Mouse (Mus musculus) natural killer cell, adult 2 months (primary cell): Measurements from ENCODE around the gene Hoxa9.
A peak's percentile ranks its signal among the peaks of the same experiment; 100 is the strongest.

ENCODE experiments used
- DNase-seq, 2 experiments: peaks; one replicate each; pipeline ENCODE4 v3.0.0; 2022; ENCODE audit warnings: low spot score in 2 of 2

Gene Hoxa9

GRCm38 (mm10) chr6:52216691-52217458, 14.0 kb downstream of the Hoxa9 start:
- DNase-seq, result no peak

- DNase-seq, result no peak
These were observed 14.9 kb downstream of the Hoxa9 start for GRCm38 (mm10) chr6:52215771-52216535.

- DNase-seq, result no peak
These were observed 15.8 kb downstream of the Hoxa9 start for GRCm38 (mm10) chr6:52215070-52215469.

DNA sequence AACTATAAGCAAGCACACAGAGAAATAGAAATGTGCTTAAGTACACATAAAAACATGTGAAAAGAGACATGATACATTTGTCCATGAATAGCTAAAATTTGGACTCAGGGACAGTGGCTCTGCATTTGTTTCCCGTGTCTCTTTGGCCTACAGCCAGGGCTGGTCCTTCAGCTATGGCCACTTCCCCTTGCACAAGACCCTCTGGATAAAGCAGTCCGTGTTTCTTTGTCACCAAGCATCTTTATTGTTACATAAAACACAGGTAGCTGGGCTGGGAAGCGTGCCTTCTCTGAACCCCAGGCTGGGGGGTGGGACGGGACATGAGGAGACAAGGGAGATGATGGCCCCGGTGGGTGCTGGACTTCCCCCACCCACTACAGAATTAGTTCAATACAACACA, 16.6 kb downstream of the Hoxa9 start:
- DNase-seq, result no peak

DNA sequence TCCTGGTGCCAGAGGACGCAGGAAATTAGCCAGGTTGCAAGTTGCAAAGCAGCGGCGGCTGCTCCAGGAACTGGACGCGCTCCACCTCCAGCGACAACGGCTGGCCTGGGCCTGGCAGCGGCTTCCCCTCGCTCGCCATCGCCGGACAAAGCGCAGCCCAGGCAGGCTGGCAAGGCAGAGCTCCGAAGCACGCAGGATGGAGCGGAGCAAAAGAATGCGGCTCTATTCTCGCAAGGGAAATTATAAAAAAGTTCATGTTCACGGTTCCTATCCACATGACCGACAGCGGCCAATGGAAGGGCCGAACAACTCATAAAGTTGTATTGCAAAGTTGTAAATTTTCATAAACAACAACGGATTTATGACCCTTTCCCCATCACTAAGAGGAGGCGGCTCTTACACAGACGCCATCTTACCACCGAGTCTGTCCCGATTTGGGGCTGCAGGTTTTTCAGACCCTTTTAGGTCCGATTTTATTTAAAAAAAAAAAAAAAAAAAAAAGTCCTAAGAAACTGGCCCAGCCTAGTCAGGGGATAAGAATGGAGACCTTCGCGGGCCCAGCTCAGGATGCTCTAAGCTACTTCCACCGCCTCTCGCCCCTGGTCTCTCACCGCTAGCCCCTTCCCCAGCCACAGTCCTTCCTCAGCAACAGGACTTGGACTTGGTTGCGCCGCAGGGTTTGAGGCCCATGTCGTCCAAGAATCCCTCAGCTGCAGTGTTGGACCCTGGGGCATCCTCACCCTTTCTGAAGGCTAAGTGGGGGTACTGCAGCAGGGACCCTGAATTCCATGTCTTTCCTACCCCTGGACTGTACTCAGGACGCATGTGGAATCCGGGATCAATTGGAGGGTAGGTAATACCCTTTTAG, 17.5 kb downstream of the Hoxa9 start, which contains the start of the genes Hoxa3 and Gm28308:
TSS of gene Hoxa3 (minus strand) at position 218 of the 868 bp plus-strand sequence.
TSS of gene Gm28308 (minus strand) at position 221 of the 868 bp plus-strand sequence.
- DNase-seq, result no peak

DNA sequence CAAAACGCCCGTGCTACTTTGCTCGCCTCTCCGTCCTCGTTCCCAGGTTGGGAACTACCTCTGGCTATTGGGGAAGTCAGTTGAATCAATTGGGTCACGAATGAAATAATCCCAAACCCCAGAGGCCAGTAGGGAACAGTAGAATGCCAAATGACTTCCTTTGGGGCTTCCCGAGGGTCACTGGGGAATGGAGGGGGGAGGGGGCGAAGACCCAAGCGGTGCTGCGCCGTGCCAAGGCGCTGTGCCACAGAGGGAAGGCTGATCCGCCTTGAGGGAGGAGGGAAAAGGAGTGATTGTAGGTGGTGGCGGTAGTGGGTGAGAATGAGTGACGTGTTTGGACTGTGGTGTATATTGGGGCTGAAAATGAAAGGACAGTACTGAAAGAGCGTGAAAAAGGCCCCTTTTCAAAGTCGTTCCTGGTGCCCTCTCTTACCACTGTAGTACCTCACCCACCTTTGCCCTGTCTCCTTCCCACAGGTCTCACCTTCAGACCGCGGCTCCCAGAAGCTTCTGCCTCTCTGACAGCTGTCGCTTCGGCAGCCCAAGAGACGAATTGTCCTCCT, 18.3 kb downstream of the Hoxa9 start:
- DNase-seq, result peak in 1 of 2 experiments; percentile 52

GRCm38 (mm10) chr6:52211961-52212360, 18.9 kb downstream of the Hoxa9 start:
- no peak for DNase-seq

DNA sequence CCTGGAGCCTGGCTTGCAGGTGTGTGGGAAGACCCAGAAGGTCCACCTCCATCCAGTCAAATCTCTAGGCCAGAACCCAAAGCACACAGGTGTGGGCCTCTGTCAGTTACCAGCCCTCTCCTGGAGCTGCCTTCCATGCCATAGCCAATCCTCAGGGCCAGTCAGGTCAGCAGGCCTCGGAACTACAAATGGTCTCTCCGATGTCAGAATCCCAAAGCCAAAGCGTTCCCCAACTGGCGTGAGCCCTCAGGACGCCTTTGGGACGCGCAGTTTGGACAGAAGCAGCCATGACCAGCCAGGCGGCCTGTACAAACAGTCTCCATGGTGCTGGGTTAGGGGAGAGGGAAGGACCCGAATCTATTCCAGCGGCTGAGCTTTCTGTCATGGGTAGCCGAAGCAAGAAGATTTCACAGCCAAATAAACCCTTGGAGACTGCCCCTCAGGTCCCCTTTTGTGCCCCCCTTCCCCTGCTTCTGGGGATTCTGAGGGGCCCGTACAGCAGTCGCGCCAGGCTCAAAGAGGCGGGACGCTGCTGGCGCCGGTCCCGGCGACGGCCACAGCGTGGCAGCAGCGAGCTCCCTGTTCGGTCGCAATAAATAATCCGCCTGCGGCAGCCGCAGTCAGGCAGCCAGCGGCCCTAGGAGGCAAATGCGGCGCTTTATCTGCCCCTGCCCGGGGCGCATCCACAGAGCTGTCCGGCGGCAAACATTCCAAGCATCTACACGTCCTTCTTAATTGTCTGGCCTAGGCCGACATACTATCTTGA, 19.5 kb downstream of the Hoxa9 start:
- DNase-seq, result peak; percentile 55 to 65

- DNase-seq, result no peak
These were observed 21.2 kb downstream of the Hoxa9 start for GRCm38 (mm10) chr6:52209685-52210046.

GRCm38 (mm10) chr6:52208868-52209684, 21.8 kb downstream of the Hoxa9 start:
- no peak for DNase-seq

DNA sequence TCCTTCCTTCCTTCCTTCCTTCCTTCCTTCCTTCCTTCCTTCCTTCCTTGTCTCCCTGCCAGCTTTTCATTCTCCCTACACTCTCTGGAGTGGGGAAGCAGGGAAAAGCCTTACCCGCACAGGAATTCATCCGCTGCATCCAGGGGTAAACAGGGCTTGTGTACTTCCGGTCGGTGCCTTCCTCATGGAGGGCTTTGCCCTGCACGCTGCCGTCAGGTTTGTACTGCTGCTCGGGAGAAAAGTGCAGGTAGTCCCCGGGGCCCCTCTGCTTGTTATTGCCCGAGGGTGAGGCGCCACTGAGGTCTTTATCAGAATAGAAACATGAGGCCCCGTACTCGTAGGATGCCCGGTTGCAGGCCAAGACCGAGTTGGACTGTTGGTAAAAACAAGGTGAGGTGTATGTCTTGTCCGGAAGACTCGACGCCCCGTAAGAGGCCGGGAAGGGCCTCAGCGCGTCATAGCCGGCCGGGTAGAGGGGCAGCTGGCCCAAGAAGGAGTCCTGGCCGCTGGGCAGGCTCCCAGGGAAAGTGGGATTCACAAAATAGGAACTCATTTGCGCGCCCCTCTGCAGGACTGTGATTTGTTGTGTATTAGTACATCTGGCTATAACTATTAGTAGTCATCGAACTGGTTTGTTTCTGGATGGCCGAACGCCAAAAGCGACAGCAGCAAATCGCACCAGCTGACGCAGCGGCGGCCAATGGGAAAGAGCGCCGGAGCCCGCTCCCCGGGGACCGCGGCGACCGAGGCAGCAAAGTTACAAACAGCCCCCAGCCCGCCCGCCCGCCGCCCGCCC, 22.6 kb downstream of the Hoxa9 start, which contains the start of gene Hoxa6:
TSS of gene Hoxa6 (minus strand) at position 651 of the 796 bp plus-strand sequence.
- DNase-seq, result no peak

- no peak for DNase-seq
These were observed 23.3 kb downstream of the Hoxa9 start for GRCm38 (mm10) chr6:52207684-52207976.

- DNase-seq, result no peak
These were observed 23.8 kb downstream of the Hoxa9 start for GRCm38 (mm10) chr6:52206882-52207683.

GRCm38 (mm10) chr6:52205638-52206621, 25.0 kb downstream of the Hoxa9 start:
- DNase-seq, result no peak

DNA sequence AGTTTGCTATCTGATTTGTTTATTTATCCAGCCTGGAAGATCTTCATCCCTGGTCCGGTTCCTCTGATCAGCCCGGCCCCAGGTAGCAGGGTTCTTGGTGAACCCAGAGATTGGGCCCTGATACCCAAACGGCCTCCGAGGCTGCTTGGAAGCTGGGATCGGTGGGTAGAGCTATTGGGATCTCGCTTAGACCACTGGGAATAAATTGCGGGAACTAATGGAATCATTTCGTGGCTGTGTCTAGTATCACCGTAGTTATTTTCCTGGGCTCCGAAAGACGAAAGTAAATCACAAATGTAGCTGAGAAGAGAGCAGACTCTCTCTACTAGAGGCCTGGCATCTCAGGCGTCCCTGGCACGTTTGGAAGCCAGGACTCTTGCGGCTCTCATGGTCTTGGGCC, 25.7 kb downstream of the Hoxa9 start:
- DNase-seq, result no peak

DNA sequence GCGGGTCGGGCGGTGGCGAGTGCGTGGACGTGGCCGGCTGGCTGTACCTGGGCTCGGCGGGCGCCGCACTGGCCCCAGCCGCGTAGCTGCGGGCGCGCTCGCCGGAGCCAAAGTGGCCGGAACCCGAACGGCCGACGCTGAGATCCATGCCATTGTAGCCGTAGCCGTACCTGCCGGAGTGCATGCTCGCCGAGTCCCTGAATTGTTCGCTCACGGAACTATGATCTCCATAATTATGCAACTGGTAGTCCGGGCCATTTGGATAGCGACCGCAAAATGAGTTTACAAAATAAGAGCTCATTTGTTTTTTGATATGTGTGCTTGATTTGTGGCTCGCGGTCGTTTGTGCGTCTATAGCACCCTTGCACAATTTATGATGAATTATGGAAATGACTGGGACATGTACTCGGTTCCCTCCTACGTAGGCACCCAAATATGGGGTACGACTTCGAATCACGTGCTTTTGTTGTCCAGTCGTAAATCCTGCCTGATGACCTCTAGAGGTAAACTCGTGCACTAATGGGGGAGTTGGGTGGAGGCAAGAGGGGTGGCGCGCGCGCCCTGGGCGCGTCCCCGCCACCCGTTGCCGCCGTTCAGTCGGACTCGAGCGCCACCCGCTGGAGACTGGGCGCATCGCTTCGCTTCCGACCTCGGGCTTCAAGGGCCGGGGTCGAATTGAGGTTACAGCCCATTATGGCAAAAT, 26.7 kb downstream of the Hoxa9 start, which contains the start of gene Hoxa5:
TSS of gene Hoxa5 (minus strand) at position 538 of the 703 bp plus-strand sequence.
- no peak for DNase-seq
